Mouse (Mus musculus) lung, postnatal 0 days (tissue): ENCODE results near the gene 1700012P22Rik.

Experiments used
- CTCF ChIP-seq: IDR thresholded peaks from 2 replicates; pipeline ENCODE4 v1.5.1; 2016; ENCODE audit warnings: antibody characterized with exemption, mild to moderate bottlenecking
- EP300 ChIP-seq: IDR thresholded peaks from 2 replicates; pipeline ENCODE4 v1.6.1; 2016; ENCODE audit warnings: antibody characterized with exemption, mild to moderate bottlenecking, control low read depth

GRCm38 (mm10) chr4:144396316-144396715, 42.3 kb downstream of the 1700012P22Rik start:
- TF ChIP-seq CTCF: no peak
- no peak for TF ChIP-seq EP300
